Mouse (Mus musculus): ENCODE data around the gene Ing3.

The Ing3 gene

GRCm38 (mm10) chr6:21990181-21991135 is 41.1 kb downstream of the Ing3 start:
- in situ Hi-C loops (cut with MseI, MboI) = no loop called here

GRCm38 (mm10) chr6:21991151-21991550 is 41.8 kb downstream of the Ing3 start:
- in situ Hi-C loops (cut with MseI, MboI) = no loop called here

DNA sequence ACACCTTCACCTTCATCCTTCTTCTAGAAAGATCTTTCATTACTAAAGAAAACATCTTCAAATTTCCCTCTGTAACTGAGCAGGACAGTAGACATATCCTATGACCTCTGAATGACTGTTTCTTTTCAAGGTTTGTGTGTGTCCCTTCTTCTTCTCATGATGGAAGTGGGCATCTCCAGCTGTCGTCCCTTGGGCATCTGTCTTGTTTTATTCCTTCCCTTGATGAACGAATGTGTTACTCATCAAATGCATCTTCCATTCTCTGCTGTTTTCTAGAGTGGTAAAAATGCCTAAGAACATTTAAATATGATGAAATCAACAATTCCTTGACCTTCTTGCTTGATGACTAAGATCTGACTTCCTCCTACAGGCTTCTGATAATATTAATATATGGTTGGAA is 43.7 kb downstream of the Ing3 start:
- in situ Hi-C loops (cut with MseI, MboI) = no loop called here

DNA sequence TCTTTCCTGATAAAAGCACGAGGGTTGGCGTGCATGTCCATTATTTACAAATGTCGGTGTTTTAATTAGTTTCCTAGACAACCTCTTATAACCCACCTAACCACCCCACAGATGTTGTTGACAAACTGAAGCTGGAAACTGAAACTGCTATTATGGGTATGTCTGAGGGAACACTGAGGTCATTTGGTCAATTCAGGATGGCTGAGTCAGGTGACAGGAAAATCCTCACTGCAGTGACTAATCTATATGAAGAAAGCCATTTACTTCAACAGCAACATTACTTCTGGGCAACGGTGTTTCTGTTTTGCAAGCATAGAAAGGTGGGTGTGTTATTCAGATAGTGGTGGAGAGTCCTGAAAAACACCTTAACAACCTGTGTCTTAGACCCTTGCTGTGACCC is 48.8 kb downstream of the Ing3 start:
- in situ Hi-C loops (cut with MseI, MboI) = no loop called here

- in situ Hi-C loops (cut with MseI, MboI) = no loop called here
Measured at GRCm38 (mm10) chr6:21999025-21999424, 49.7 kb downstream of the Ing3 start.

GRCm38 (mm10) chr6:22000086-22000485 is 50.7 kb downstream of the Ing3 start:
- in situ Hi-C loops (cut with MseI, MboI) = no loop called here

GRCm38 (mm10) chr6:22000881-22001280 is 51.5 kb downstream of the Ing3 start:
- in situ Hi-C loops (cut with MseI, MboI) = no loop called here

DNA sequence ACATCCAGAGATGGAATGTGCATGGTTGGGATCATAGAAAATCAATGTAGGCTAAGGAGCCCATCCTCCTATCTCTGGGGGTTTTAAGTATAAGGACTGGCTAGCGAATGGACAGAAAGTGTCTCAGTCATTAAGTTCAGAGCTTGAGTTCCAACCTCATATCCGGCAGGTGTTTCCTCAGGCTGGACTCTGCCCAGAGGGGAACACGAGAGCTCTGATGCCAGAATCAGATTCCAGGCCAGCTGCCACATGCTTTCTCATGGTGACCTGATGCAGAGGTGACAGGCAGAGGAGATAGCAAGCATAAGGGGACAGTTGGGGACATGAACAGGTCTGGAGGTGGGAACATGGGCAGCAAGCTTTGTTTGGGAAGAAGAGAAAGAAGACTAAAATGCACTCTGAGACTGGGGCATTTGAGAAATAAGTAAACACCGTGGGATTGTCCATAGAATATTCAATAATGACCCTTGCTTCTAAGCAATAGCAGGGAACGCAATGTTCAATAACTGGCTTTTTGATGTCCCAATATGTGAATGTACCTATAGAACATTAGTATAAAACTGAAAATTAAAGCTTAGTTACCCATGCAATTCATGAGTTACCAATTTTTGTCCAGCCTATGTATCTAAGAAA is 52.0 kb downstream of the Ing3 start:
- in situ Hi-C loops (cut with MseI, MboI) = no loop called here

- in situ Hi-C loops (cut with MseI, MboI) = no loop called here
Measured at GRCm38 (mm10) chr6:22002521-22003199, 53.3 kb downstream of the Ing3 start.

DNA sequence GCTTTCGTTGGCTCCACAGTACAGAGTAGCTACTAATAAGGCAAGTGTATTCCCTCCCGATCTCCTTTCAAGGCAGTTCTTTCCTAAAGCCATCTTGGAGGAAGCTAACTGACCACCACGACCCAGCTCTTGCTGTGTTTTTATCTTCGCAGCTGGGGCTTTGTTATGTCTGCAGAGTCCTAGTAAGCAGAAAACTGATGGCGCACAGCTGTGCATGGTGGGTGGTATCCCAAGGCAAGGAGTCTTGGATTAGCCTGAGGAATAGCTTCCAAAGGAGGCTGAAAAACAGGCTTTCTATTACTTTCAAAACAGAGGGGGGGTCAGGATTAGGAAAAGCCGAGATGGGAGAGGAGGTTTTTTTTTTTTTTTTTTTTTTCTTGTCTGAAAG is 53.8 kb downstream of the Ing3 start:
- in situ Hi-C loops (cut with MseI, MboI) = no loop called here

GRCm38 (mm10) chr6:22003959-22004543 is 54.7 kb downstream of the Ing3 start:
- in situ Hi-C loops (cut with MseI, MboI) = no loop called here

DNA sequence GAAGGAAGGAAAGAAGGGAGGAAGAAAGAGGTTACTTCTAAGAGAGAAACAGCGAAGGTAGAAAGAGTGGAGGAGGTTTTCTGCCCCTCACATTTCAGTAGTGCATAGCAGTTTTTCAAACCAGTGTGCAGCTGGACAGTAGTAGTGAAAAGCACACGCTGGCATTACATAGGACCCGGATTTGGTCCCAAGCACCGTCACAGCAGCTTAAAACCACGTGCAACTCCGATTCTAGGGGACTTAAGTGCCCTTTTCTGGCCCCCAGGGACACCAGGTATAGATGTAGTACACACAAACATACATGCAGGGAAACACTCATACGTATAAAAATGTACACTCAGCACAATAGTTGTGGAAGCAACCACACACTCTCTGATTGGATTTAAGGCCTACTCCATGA is 59.0 kb downstream of the Ing3 start:
- in situ Hi-C loops (cut with MseI, MboI) = no loop called here

- in situ Hi-C loops (cut with MseI, MboI) = no loop called here
Measured at GRCm38 (mm10) chr6:22010258-22010657, 60.9 kb downstream of the Ing3 start.

GRCm38 (mm10) chr6:22010761-22011281 is 61.5 kb downstream of the Ing3 start:
- in situ Hi-C loops (cut with MseI, MboI) = no loop called here

DNA sequence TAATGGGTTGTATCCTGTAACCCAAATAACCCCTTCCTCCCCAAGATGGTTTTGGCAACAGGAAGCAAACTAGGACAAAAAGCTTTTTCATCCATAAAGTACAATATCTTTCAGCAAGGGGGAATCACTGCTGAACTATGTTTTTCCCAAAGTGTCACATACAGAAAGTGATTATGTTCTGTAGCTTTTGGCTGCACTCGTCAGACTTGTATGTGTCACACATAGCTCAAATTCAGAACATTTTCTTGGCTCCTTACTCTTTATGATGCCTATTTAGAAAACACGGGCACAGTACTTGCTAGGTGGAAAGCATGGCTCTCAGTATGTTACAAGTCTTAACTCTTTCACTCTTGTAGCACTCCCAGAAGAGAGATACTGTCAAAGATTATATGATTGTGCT is 62.2 kb downstream of the Ing3 start:
- in situ Hi-C loops (cut with MseI, MboI) = no loop called here

DNA sequence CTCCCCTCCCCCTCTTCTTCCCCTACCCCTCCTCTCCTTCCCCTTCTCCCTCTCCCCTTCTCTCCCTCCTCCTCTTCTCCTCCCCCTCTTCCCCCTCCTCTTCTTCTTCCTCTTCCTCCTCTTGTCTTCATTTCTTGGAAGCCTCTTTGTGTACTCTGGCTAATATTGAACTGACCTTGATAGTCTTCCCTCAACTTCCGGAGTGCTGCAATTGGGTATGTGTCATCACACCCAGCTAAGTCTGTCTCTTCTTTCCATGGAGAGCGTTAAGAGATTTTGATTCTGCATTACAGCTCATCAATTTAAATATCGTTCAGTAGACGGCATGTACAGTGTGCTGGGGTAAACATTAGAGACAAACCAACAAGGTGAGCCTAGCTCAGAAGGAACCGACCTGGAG is 62.7 kb downstream of the Ing3 start:
- in situ Hi-C loops (cut with MseI, MboI) = no loop called here

DNA sequence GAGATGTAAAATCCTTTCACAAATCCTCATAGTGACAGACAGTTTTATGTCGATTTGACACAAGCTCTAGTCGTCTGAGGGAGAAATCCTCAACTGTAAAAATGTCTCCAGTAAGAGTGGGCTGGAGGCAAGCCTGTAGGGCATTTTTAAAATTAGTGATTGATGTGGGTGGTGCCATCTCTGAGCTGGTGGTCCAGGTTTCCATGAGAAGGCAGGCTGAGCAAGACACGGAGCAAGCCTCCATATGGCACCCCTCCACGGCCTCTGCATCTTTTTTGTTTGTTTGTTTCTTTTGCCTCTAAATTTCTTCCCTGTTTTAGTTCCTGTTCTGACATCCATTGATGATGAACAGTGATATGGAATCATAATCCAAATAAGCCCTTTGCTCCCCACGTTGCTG is 63.1 kb downstream of the Ing3 start:
- in situ Hi-C loops (cut with MseI, MboI) = no loop called here

- in situ Hi-C loops (cut with MseI, MboI) = no loop called here
Measured at GRCm38 (mm10) chr6:22013394-22013793, 64.0 kb downstream of the Ing3 start.

GRCm38 (mm10) chr6:22014291-22014911 is 65.0 kb downstream of the Ing3 start:
- in situ Hi-C loops (cut with MseI, MboI) = no loop called here

GRCm38 (mm10) chr6:22017631-22018030 is 68.3 kb downstream of the Ing3 start:
- in situ Hi-C loops (cut with MseI, MboI) = no loop called here

DNA sequence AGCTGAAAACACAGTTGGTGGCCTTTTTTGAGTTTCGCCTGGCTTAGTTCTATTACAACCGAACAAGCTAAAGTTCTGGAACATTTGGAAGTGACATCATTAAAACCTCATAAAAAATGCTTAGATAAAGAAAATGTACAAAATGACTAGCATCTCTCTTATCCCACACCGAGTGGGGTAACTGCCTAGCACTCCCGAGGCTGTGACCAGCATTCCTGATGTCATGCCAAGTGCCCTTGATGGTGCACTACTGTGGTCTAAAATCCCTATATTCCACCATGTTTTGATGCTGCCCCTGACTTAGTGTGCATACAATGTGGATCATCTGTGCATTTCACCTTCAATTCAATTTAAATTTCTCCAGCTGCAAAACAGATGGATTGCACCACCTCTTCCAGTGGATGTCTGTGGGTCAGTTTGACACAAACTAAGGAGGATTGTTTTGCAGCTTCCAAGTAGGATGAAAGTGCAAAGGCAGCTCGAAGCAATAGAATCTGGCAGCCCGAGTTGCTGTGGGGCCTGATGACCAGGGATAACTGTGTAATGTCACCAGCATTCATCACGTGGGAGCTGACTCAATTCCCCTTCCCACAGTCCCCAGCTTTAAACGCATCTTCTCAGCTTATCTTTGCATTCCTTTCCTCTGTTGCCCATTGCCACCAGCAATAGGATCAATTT is 69.5 kb downstream of the Ing3 start:
- in situ Hi-C loops (cut with MseI, MboI) = no loop called here

All from mouse trophoblast stem cell (cell line).